Mouse (Mus musculus): ENCODE results near the gene Tbc1d9b. TPM values are rescaled to one million over a fixed set of nuclear protein-coding genes. Genes with fewer than 3 reads are reported as not detected.

Gene Tbc1d9b
- 6.2 TPM for polyA plus RNA-seq (2014; fragmentation: Illumina TruSeq; extraction: RNeasy Lipid Tissue Mini Kit (QIAGEN cat#74804))

DNA sequence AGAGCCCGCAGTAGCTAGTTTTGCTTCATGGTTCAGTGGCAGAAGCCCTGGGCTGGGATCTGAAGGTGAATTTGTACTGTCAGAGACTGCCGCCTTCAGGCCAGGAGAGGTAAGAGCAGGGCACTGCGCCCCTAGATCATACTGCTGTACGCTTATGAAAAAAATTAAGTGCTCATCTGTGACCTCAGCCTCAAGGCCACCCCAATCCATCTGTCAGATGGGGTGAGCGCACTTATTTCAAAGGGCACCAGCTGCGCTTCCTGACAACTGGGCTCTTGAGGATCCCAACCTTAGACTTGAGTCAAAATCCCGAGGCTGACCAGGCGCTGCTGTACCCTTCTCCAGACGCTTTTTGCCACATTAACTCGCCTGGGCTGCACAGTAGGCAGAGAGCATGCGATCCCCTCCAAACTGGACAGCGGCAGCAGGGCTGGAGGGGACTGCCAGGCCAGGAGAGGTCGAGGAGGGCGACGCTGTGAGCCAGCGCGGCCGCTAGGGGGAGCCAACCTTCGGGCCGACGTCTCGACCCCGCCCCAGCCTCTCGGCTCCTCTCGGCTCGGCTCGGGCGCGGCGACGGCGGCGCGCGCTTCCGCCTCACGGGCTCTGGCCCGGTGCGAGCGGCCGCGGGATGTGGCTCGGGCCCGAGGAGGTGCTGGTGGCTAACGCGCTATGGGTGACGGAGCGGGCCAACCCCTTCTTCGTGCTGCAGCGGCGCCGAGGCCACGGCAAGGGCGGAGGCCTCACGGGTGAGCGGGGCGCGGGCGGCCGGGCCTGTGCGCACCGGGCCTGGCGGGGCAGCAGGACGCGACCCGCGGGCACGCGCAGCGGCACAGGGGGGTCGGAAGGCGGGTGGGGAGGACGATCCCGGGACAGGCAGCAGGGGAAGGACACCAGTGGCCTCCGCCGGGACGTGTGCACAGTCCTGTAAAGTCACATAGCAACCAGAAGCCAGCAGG, at the start of gene Tbc1d9b:
TSS of gene Tbc1d9b (plus strand) at position 586 of the 956 bp plus-strand sequence.

DNA sequence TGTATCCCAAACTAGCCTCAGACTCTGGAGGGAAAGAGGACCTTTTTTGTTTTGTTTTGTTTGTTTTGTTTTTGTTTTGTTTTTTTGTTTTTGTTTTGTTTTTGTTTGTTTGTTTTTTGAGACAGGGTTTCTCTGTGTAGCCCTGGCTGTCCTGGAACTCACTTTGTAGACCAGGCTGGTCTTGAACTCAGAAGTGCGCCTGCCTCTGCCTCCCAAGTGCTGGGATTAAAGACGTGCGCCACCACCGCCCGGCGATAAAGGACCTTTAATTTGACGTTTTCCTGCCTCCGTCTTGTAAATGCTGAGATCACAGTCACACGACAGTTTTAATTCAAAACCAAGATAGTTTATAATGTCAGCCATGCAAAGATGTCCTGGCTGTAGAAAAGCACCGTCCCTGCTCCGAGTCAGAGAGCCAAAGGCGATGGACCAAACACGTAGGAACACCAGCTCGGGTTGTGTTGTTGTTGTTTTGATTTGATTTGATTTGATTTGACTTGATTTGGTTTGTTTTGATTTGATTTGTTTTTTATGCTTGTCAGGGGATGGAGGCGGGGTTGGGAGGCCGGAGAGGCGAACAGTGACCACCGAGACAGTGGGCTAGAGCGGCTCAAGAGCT, 43.0 kb downstream of the Tbc1d9b start, which contains the start of gene Mrnip:
TSS of gene Mrnip (plus strand) at position 334 of the 619 bp plus-strand sequence.

DNA sequence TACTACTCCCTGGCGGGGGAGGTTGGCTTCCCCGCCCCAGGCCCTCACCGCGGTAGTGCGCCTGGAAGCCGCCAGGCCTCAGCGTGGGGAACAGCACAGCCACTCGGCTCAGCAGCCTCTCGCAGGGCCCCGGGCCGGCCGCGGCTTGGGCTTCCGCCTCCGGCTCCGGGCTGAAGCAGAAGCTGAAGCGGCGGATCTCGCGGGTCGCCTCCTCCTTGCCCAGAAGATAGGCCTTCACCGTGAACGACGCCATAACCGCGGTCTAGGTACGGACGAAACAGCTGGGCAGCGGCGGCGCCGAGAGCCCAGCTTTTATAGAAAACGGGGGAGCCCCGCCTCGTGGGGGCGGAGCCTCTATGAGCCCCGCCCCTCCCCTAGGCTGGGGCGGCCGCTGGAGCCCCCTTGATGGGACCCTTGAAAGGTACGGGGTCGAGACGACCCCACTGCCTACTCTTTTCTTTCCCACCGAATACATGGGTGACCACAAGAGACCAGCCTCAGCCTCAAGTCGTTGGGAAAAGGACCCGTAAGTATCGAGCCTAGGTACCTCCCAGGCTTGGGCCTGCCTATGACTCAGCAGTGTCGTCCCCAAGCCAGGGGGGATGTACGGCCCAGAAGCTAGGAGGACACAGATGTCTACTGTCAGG, 79.4 kb downstream of the Tbc1d9b start, which contains the start of the genes Sqstm1 and Mgat4b:
TSS of gene Sqstm1 (minus strand) at position 323 of the 647 bp plus-strand sequence.
TSS of gene Mgat4b (plus strand) at position 386 of the 647 bp plus-strand sequence.

Other genes starting within 250 kb of the Tbc1d9b start
- not detected for gene Rasgef1c, start 229.6 kb upstream of the Tbc1d9b start, polyA plus RNA-seq (2014; fragmentation: Illumina TruSeq; extraction: RNeasy Lipid Tissue Mini Kit (QIAGEN cat#74804))
- gene Rnf130, start 106.0 kb upstream of the Tbc1d9b start, polyA plus RNA-seq (2014; fragmentation: Illumina TruSeq; extraction: RNeasy Lipid Tissue Mini Kit (QIAGEN cat#74804)), result 292 TPM
- gene Mrnip, start 43.0 kb downstream of the Tbc1d9b start, polyA plus RNA-seq (2014; fragmentation: Illumina TruSeq; extraction: RNeasy Lipid Tissue Mini Kit (QIAGEN cat#74804)), result not detected
- 358 TPM for gene Sqstm1, start 79.4 kb downstream of the Tbc1d9b start, polyA plus RNA-seq (2014; fragmentation: Illumina TruSeq; extraction: RNeasy Lipid Tissue Mini Kit (QIAGEN cat#74804))
- gene Mgat4b, start 79.5 kb downstream of the Tbc1d9b start, polyA plus RNA-seq (2014; fragmentation: Illumina TruSeq; extraction: RNeasy Lipid Tissue Mini Kit (QIAGEN cat#74804)), result 4.0 TPM
- not detected for gene Ltc4s, start 107.2 kb downstream of the Tbc1d9b start, polyA plus RNA-seq (2014; fragmentation: Illumina TruSeq; extraction: RNeasy Lipid Tissue Mini Kit (QIAGEN cat#74804))
- 16.4 TPM for gene Maml1, start 160.9 kb downstream of the Tbc1d9b start, polyA plus RNA-seq (2014; fragmentation: Illumina TruSeq; extraction: RNeasy Lipid Tissue Mini Kit (QIAGEN cat#74804))
- 1,147 TPM for gene Canx, start 194.3 kb downstream of the Tbc1d9b start, polyA plus RNA-seq (2014; fragmentation: Illumina TruSeq; extraction: RNeasy Lipid Tissue Mini Kit (QIAGEN cat#74804))
- gene Cby3, start 223.1 kb downstream of the Tbc1d9b start, polyA plus RNA-seq (2014; fragmentation: Illumina TruSeq; extraction: RNeasy Lipid Tissue Mini Kit (QIAGEN cat#74804)), result not detected
- gene Hnrnph1, start 245.6 kb downstream of the Tbc1d9b start, polyA plus RNA-seq (2014; fragmentation: Illumina TruSeq; extraction: RNeasy Lipid Tissue Mini Kit (QIAGEN cat#74804)), result 1,085 TPM

All from ovary, adult 10 weeks (tissue).